Mouse (Mus musculus) midbrain, embryonic 16.5 days (tissue): ENCODE data around the gene Rnf111. TPM values are rescaled to one million over a fixed set of nuclear protein-coding genes. Genes with fewer than 3 reads are reported as not detected.
"Not testable (repeated sequence)": the region's sequence is repeated elsewhere in the genome, so short reads cannot be mapped to it uniquely, and the experiment has no call there.

Experiments used
- ATAC-seq: fragments of 200-750 bp; cut with Nextera tagmentation; 2 replicates; pipeline ENCODE4 v1.8.0; 2017; ENCODE audit warnings: moderate TSS enrichment
- H3K27ac ChIP-seq: fragments of 300-500 bp; sonication (generic); 2 replicates; pipeline ENCODE4 v1.5.1; 2014; ENCODE audit warnings: mild to moderate bottlenecking, low read length, mixed read lengths
- H3K27me3 ChIP-seq: fragments of 300-500 bp; sonication (generic); 2 replicates; pipeline ENCODE4 v1.6.1; 2014; ENCODE audit warnings: low read depth, low read length, mixed read lengths; ENCODE audit not compliant: control insufficient read depth, insufficient read depth
- H3K36me3 ChIP-seq: fragments of 300-500 bp; sonication (generic); 2 replicates; pipeline ENCODE4 v1.6.1; 2014; ENCODE audit warnings: mild to moderate bottlenecking, low read length, moderate library complexity, mixed read lengths; ENCODE audit not compliant: control insufficient read depth, insufficient read depth
- H3K4me1 ChIP-seq: fragments of 300-500 bp; sonication (generic); 2 replicates; pipeline ENCODE4 v1.6.1; 2014; ENCODE audit warnings: mild to moderate bottlenecking, low read length, mixed read lengths; ENCODE audit not compliant: control insufficient read depth, insufficient read depth
- H3K4me2 ChIP-seq: fragments of 300-500 bp; sonication (generic); 2 replicates; pipeline ENCODE4 v1.6.1; 2014; ENCODE audit warnings: mild to moderate bottlenecking, low read length, mixed read lengths
- H3K4me3 ChIP-seq: fragments of 300-500 bp; sonication (generic); 2 replicates; pipeline ENCODE4 v1.5.1; 2014; ENCODE audit warnings: low read depth, mild to moderate bottlenecking, low read length, moderate library complexity, mixed read lengths
- H3K9ac ChIP-seq: fragments of 300-500 bp; sonication (generic); 2 replicates; pipeline ENCODE4 v1.6.1; 2014; ENCODE audit warnings: low read depth, low read length, mixed read lengths
- H3K9me3 ChIP-seq: fragments of 300-500 bp; sonication (generic); replicated peaks from 2 replicates; pipeline ENCODE4 v1.6.1; 2014; ENCODE audit warnings: mild to moderate bottlenecking, low read length, mixed read lengths; ENCODE audit not compliant: control insufficient read depth, poor library complexity, severe bottlenecking
- WGBS: fragments of 180-500 bp; shearing (Covaris S2); extraction: QIAGEN DNeasy Blood & Tissue Kit; methylation state at CpG from one replicate; pipeline ENCODE4 v1.1.7; 2014; 5-methylcytosine and 5-hydroxymethylcytosine counted together
- polyA plus RNA-seq: library from polyadenylated mRNA; unstranded; fragments of >200 nt; fragmentation: Nextera tagmentation; extraction: Ambion mirVana; gene quantifications from 2 replicates; pipeline ENCODE4 v1.2.1, GENCODE M21; 2015

Gene Rnf111
- 28.9 and 32.7 TPM in 2 replicates for polyA plus RNA-seq

GRCm38 (mm10) chr9:70503626-70504041, at the start of gene Rnf111:
Gene Rnf111 (minus strand): TSS chr9:70503725.
- H3K27me3 ChIP-seq = no peaks in the 10 kb centered on the region
- no peaks in the 10 kb centered on the region for H3K9me3 ChIP-seq
- H3K4me2 ChIP-seq = peak within 1 kb of the TSS; percentile 62
- peak within 1 kb of the TSS; percentile 75 for H3K9ac ChIP-seq
- ATAC-seq = peak; percentile 96
- H3K36me3 ChIP-seq = no peaks in the 10 kb centered on the region
- H3K4me1 ChIP-seq = peaks cover 16% of the 10 kb centered on the region
- 0% methylated on average over 45 of the region's 45 CpGs for WGBS
- H3K27ac ChIP-seq = peak within 1 kb of the TSS; percentile 97
- H3K4me3 ChIP-seq = peak within 1 kb of the TSS; percentile 80

- not testable (repeated sequence) for H3K9me3 ChIP-seq, ATAC-seq, H3K9ac ChIP-seq, H3K4me1 ChIP-seq, H3K27ac ChIP-seq, H3K4me2 ChIP-seq, H3K36me3 ChIP-seq, H3K4me3 ChIP-seq, H3K27me3 ChIP-seq
- WGBS = 94% methylated on average over 2 of the region's 2 CpGs
These were observed 48.7 kb upstream of the Rnf111 start for GRCm38 (mm10) chr9:70552233-70552632.

DNA sequence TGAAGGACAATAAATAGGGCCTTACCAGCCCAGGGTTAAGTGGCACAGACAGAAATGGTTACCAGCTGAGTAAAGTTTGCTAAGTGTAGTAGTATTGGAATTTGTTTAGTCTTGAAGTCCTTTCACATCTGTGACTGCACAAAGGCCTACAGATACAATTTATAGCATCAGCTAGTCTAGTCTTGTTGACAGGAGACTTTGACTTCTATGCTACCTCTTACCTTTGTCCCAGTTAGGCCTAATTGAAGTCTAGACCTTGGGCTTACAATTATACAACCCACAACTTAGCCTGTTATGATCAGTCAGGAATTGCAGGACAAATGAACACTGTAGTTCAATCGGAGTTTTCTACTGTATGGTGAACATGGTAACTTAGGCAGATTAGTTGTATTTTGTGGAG, 48.0 kb upstream of the Rnf111 start:
- Histone ChIP-seq H3K4me2 (no peak overlapping the region), H3K27me3 (no peaks in the 10 kb centered on the region), H3K9me3 (no peaks in the 10 kb centered on the region), H3K9ac (no peak overlapping the region), H3K4me1 (peaks cover 7% of the 10 kb centered on the region), H3K4me3 (no peak overlapping the region), H3K27ac (no peak overlapping the region), H3K36me3 (peaks cover 9% of the 10 kb centered on the region; the same call in 1 of the 2 replicates)
- WGBS = 98% methylated on average over 1 of the region's 1 CpGs
- ATAC-seq = no peak

GRCm38 (mm10) chr9:70548304-70548703, 44.8 kb upstream of the Rnf111 start:
- no peaks in the 10 kb centered on the region for H3K9me3 ChIP-seq
- H3K9ac ChIP-seq = no peak overlapping the region
- ATAC-seq = no peak
- peaks cover 9% of the 10 kb centered on the region; the same call in 1 of the 2 replicates for H3K36me3 ChIP-seq
- no peak overlapping the region for H3K27ac ChIP-seq
- no peak overlapping the region for H3K4me2 ChIP-seq
- H3K27me3 ChIP-seq = no peaks in the 10 kb centered on the region
- peaks cover 21% of the 10 kb centered on the region for H3K4me1 ChIP-seq
- no peak overlapping the region for H3K4me3 ChIP-seq
- WGBS = 86% methylated on average over 4 of the region's 4 CpGs

GRCm38 (mm10) chr9:70546576-70546975, 43.1 kb upstream of the Rnf111 start:
- not testable (repeated sequence) for ATAC-seq

GRCm38 (mm10) chr9:70544831-70545230, 41.3 kb upstream of the Rnf111 start:
- no peak overlapping the region for H3K4me3 ChIP-seq
- H3K27me3 ChIP-seq = no peaks in the 10 kb centered on the region
- no peak overlapping the region for H3K9ac ChIP-seq
- H3K9me3 ChIP-seq = no peaks in the 10 kb centered on the region
- H3K4me1 ChIP-seq = peaks cover 28% of the 10 kb centered on the region
- H3K4me2 ChIP-seq = no peak overlapping the region
- no peak overlapping the region for H3K27ac ChIP-seq
- H3K36me3 ChIP-seq = no peaks in the 10 kb centered on the region
- 74% methylated on average over 1 of the region's 1 CpGs for WGBS
- ATAC-seq = no peak

More at GRCm38 (mm10) chr9:70546576-70546975, 43.1 kb upstream of the Rnf111 start:
- 83% methylated on average over 3 of the region's 3 CpGs for WGBS
- not testable (repeated sequence) for H3K27me3 ChIP-seq, H3K27ac ChIP-seq, H3K9ac ChIP-seq, H3K36me3 ChIP-seq, H3K4me2 ChIP-seq, H3K4me3 ChIP-seq, H3K9me3 ChIP-seq
- peaks cover 25% of the 10 kb centered on the region for H3K4me1 ChIP-seq

- Histone ChIP-seq H3K36me3 (no peaks in the 10 kb centered on the region), H3K4me2 (peak overlapping the region; percentile 78), H3K27me3 (no peaks in the 10 kb centered on the region), H3K4me3 (no peak overlapping the region; the same call in none of the 2 replicates), H3K27ac (no peak overlapping the region), H3K4me1 (peaks cover 28% of the 10 kb centered on the region), H3K9me3 (no peaks in the 10 kb centered on the region), H3K9ac (no peak overlapping the region)
- 68% methylated on average over 5 of the region's 5 CpGs for WGBS
- no peak for ATAC-seq
These were observed 40.5 kb upstream of the Rnf111 start for GRCm38 (mm10) chr9:70543985-70544384.

- Histone ChIP-seq H3K4me1 (peaks cover 28% of the 10 kb centered on the region), H3K27me3 (no peaks in the 10 kb centered on the region), H3K9me3 (no peaks in the 10 kb centered on the region), H3K9ac (peak overlapping the region; percentile 93), H3K36me3 (no peaks in the 10 kb centered on the region), H3K4me3 (peak overlapping the region; percentile 95), H3K27ac (peak overlapping the region; percentile 96), H3K4me2 (peak overlapping the region; percentile 78)
- ATAC-seq = peak; percentile 69
- WGBS = 2% methylated on average over 55 of the region's 64 CpGs
These were observed 39.7 kb upstream of the Rnf111 start for GRCm38 (mm10) chr9:70543048-70543880.

DNA sequence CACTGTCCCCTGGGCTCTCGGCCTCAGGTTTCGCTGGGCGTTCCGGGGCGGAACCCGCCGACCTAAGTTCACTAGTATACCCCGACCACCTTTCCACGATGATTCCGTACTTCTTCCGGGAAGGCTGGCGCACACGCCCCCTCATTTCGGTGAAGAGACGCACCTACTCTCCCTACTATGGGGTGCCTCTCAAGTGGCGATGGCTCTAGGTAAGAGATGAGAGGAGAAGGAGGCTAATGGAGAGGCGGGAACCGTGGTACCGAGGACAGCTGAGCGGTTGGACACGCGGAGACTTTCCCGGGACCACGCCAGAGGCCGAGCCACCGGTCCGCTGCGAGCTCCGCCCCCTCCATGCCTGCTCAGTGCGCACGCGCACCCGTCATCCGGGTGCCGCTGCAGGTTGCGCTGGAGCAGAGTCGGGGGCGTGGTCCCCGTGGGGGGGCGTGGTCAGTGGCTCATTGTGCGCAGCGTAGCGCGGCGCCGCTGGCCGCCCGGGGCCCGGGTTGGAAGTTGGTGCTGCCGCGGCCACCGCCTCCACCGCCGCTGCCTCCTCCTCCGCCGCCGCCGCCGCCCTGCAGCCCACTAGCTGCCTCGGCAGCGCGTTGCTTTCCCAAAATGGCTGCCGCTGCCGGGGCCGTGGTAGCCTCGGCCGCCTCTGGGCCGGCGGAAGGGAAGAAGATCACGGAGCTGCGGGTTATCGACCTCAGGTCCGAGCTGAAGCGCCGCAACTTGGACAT, 38.9 kb upstream of the Rnf111 start, which contains the start of gene Sltm:
Gene Sltm (plus strand): TSS at position 450 of the 737 bp plus-strand sequence.
- Histone ChIP-seq H3K9ac (peak within 1 kb of the TSS; percentile 93), H3K9me3 (no peaks in the 10 kb centered on the region), H3K4me3 (peak within 1 kb of the TSS; percentile 95), H3K27ac (peak within 1 kb of the TSS; percentile 96), H3K4me1 (peaks cover 28% of the 10 kb centered on the region), H3K27me3 (no peaks in the 10 kb centered on the region), H3K36me3 (no peaks in the 10 kb centered on the region), H3K4me2 (peak within 1 kb of the TSS; percentile 83)
- under 1% methylated on average over 70 of the region's 75 CpGs for WGBS
- peak; percentile 97 for ATAC-seq
